Mouse (Mus musculus): ENCODE measurements at regions not wholly inside any gene's neighbourhood (a gene's known extent, or its start where the extent isn't known, plus 50 kb on each side); places are given as distances from the start of the nearest gene placed in this dataset.

GRCm38 (mm10) chr12:119070446-119070845 is 104.2 kb upstream of the Abcb5 start:
- Histone ChIP-seq H3K4me3 (ENCODE audit: control insufficient read depth in 1 of 2, insufficient read depth in 1 of 2, low read depth in 2 of 2, low read length in 2 of 2) (no peak overlapping the region), H3K4me1 (ENCODE audit: control insufficient read depth in 1 of 2, insufficient read depth in 2 of 2, low read length in 2 of 2) (no peaks in the 10 kb centered on the region), H3K79me2 (ENCODE audit: control insufficient read depth, insufficient read depth, low read length, poor library complexity) (no peaks in the 10 kb centered on the region), H3K36me3 (ENCODE audit: control insufficient read depth in 1 of 2, insufficient read depth in 2 of 2, low read length in 2 of 2) (no peaks in the 10 kb centered on the region), H3K27ac (ENCODE audit: control insufficient read depth, low read depth, low read length) (no peak overlapping the region), H3K9me3 (replicated peaks; ENCODE audit: insufficient read depth, low read length) (no peaks in the 10 kb centered on the region), H3K27me3 (ENCODE audit: control insufficient read depth in 1 of 2, insufficient read depth in 2 of 2, low read length in 2 of 2) (no peaks in the 10 kb centered on the region), H3K9ac (ENCODE audit: control insufficient read depth, low read depth, low read length, poor library complexity, severe bottlenecking) (no peak overlapping the region)
- TF ChIP-seq CHD1 (IDR thresholded peaks at IDR 0.05; ENCODE audit: low read depth, low read length) (no peak), CTCF (IDR thresholded peaks at IDR 0.05 in 2 of 3, conservative IDR thresholded peaks at IDR 0.05 in 1 of 3; ENCODE audit: control insufficient read depth in 1 of 3, insufficient read depth in 1 of 3, low read depth in 2 of 3, low read length in 3 of 3, poor library complexity in 1 of 3, severe bottlenecking in 1 of 3) (no peak), ZC3H11A (IDR thresholded peaks at IDR 0.05; ENCODE audit: low read depth, low read length) (no peak), USF2 (IDR thresholded peaks at IDR 0.05; ENCODE audit: borderline replicate concordance in 1 of 2, insufficient read depth in 1 of 2, low read depth in 1 of 2, low read length in 2 of 2) (no peak), POLR2AphosphoS2 (IDR thresholded peaks at IDR 0.05; ENCODE audit: low read length) (no peak), ETS1 (IDR thresholded peaks at IDR 0.05; ENCODE audit: low read depth, low read length) (no peak), RCOR1 (IDR thresholded peaks at IDR 0.05; ENCODE audit: low read depth, low read length) (no peak), MAFK (IDR thresholded peaks at IDR 0.05; ENCODE audit: borderline replicate concordance, low read depth, low read length) (no peak), EP300 (IDR thresholded peaks at IDR 0.05; ENCODE audit: low read depth in 1 of 2, low read length in 2 of 2) (no peak), ELF1 (IDR thresholded peaks at IDR 0.05; ENCODE audit: low read depth, low read length) (no peak), CHD2 (IDR thresholded peaks at IDR 0.05; ENCODE audit: low read length) (no peak), ZNF384 (IDR thresholded peaks at IDR 0.05; ENCODE audit: low read depth, low read length) (no peak)
- no peak for DNase-seq (ENCODE audit: low read depth, low spot score)

GRCm38 (mm10) chr12:119069747-119070146 is 103.5 kb upstream of the Abcb5 start:
- TF ChIP-seq MEF2A (IDR thresholded peaks at IDR 0.05; ENCODE audit: extremely low read depth, insufficient replicate concordance, low read depth, low read length, poor library complexity, severe bottlenecking): no peak
- no peak for TF ChIP-seq MXI1 (IDR thresholded peaks at IDR 0.05; ENCODE audit: low read depth, low read length)
- no peak for TF ChIP-seq USF1 (IDR thresholded peaks at IDR 0.05; ENCODE audit: low read depth, low read length)
- no peak for TF ChIP-seq ZMIZ1 (IDR thresholded peaks at IDR 0.05; ENCODE audit: low read depth, low read length)
- no peak for TF ChIP-seq USF2 (IDR thresholded peaks at IDR 0.05; ENCODE audit: borderline replicate concordance in 1 of 2, insufficient read depth in 1 of 2, low read depth in 1 of 2, low read length in 2 of 2)
- no peak for TF ChIP-seq RCOR1 (IDR thresholded peaks at IDR 0.05; ENCODE audit: low read depth, low read length)
- TF ChIP-seq ZKSCAN1 (IDR thresholded peaks at IDR 0.05; ENCODE audit: low read depth, low read length): no peak
- TF ChIP-seq ELF1 (IDR thresholded peaks at IDR 0.05; ENCODE audit: low read depth, low read length): no peak
- no peak for TF ChIP-seq EP300 (IDR thresholded peaks at IDR 0.05; ENCODE audit: low read depth in 1 of 2, low read length in 2 of 2)
- no peak for TF ChIP-seq POLR2AphosphoS5 (IDR thresholded peaks at IDR 0.05; ENCODE audit: borderline replicate concordance, low read depth, low read length)
- TF ChIP-seq E2F4 (IDR thresholded peaks at IDR 0.05; ENCODE audit: borderline replicate concordance, low read depth, low read length): no peak
- no peak overlapping the region for H3K9ac ChIP-seq (ENCODE audit: control insufficient read depth, low read depth, low read length, poor library complexity, severe bottlenecking)
- H3K27me3 ChIP-seq (ENCODE audit: control insufficient read depth in 1 of 2, insufficient read depth in 2 of 2, low read length in 2 of 2): no peaks in the 10 kb centered on the region
- no peak for DNase-seq (ENCODE audit: low read depth, low spot score)
- no peaks in the 10 kb centered on the region for H3K79me2 ChIP-seq (ENCODE audit: control insufficient read depth, insufficient read depth, low read length, poor library complexity)
- H3K9me3 ChIP-seq (replicated peaks; ENCODE audit: insufficient read depth, low read length): no peaks in the 10 kb centered on the region
- H3K4me3 ChIP-seq (ENCODE audit: control insufficient read depth in 1 of 2, insufficient read depth in 1 of 2, low read depth in 2 of 2, low read length in 2 of 2): no peak overlapping the region
- H3K36me3 ChIP-seq (ENCODE audit: control insufficient read depth in 1 of 2, insufficient read depth in 2 of 2, low read length in 2 of 2): no peaks in the 10 kb centered on the region
- no peaks in the 10 kb centered on the region for H3K4me1 ChIP-seq (ENCODE audit: control insufficient read depth in 1 of 2, insufficient read depth in 2 of 2, low read length in 2 of 2)
- no peak overlapping the region for H3K27ac ChIP-seq (ENCODE audit: control insufficient read depth, low read depth, low read length)

Data from MEL (cell line).